Mouse (Mus musculus) MEL (cell line): Measurements from ENCODE around the gene Pard3b. TPM values are rescaled to one million over a fixed set of nuclear protein-coding genes. Genes with fewer than 3 reads are reported as not detected.

Experiments
- DNase-seq: peaks from one replicate; pipeline ENCODE4 v3.0.0; 2011; ENCODE audit warnings: low read depth, low spot score
- H3K27ac ChIP-seq: 2 replicates; pipeline ENCODE4 v1.5.1; 2012; ENCODE audit warnings: low read depth, mild to moderate bottlenecking, control low read depth, low read length, moderate library complexity; ENCODE audit not compliant: control insufficient read depth
- H3K27me3 ChIP-seq, 2 experiments: fragments of 150-350 bp in 1 of 2; sonication (generic) in 1 of 2; 2 replicates each; pipeline ENCODE4 v1.6.1; 2012; ENCODE audit warnings: low read length in 2 of 2, mild to moderate bottlenecking in 2 of 2, improper control_type of control experiment in 1 of 2, moderate library complexity in 1 of 2; ENCODE audit not compliant: insufficient read depth in 2 of 2, control insufficient read depth in 1 of 2
- H3K36me3 ChIP-seq, 2 experiments: 2 replicates each; pipeline ENCODE4 v1.6.1; 2012 to 2014; ENCODE audit warnings: low read length in 2 of 2, improper control_type of control experiment in 1 of 2, inconsistent platforms in 1 of 2, mild to moderate bottlenecking in 1 of 2; ENCODE audit not compliant: insufficient read depth in 2 of 2, control insufficient read depth in 1 of 2
- H3K4me1 ChIP-seq, 2 experiments: fragments of 150-350 bp in 1 of 2; sonication (generic) in 1 of 2; 2 replicates each; pipeline ENCODE4 v1.6.1; 2012; ENCODE audit warnings: low read length in 2 of 2, improper control_type of control experiment in 1 of 2, mild to moderate bottlenecking in 1 of 2; ENCODE audit not compliant: insufficient read depth in 2 of 2, control insufficient read depth in 1 of 2
- H3K4me3 ChIP-seq, 2 experiments: fragments of 150-350 bp in 1 of 2; sonication (generic) in 1 of 2; 2 replicates each; pipeline ENCODE4 v1.5.1; 2012; ENCODE audit warnings: low read depth in 2 of 2, low read length in 2 of 2, mild to moderate bottlenecking in 2 of 2, moderate library complexity in 2 of 2, control low read depth in 1 of 2, improper control_type of control experiment in 1 of 2; ENCODE audit not compliant: control insufficient read depth in 1 of 2, insufficient read depth in 1 of 2
- H3K79me2 ChIP-seq: 2 replicates; pipeline ENCODE4 v1.6.1; 2012; ENCODE audit warnings: mild to moderate bottlenecking, low read length, moderate library complexity; ENCODE audit not compliant: control insufficient read depth, poor library complexity, insufficient read depth
- H3K9ac ChIP-seq: 2 replicates; pipeline ENCODE4 v1.6.1; 2012; ENCODE audit warnings: low read depth, mild to moderate bottlenecking, control low read depth, low read length, moderate library complexity; ENCODE audit not compliant: control insufficient read depth, poor library complexity, severe bottlenecking
- H3K9me3 ChIP-seq: fragments of 150-350 bp; sonication (generic); replicated peaks from 2 replicates; pipeline ENCODE4 v1.6.1; 2012; ENCODE audit warnings: mild to moderate bottlenecking, low read length, improper control_type of control experiment, moderate library complexity; ENCODE audit not compliant: insufficient read depth
- GABPA ChIP-seq: IDR thresholded peaks from 2 replicates; pipeline ENCODE4 v1.6.1; 2012; ENCODE audit warnings: low read depth, mild to moderate bottlenecking, inconsistent platforms, low read length, improper control_type of control experiment, moderate library complexity
- GATA1 ChIP-seq: IDR thresholded peaks from 2 replicates; pipeline ENCODE4 v1.6.1; 2011; ENCODE audit warnings: low read depth, low read length, improper control_type of control experiment
- JUND ChIP-seq: IDR thresholded peaks from 2 replicates; pipeline ENCODE4 v1.6.1; 2011; ENCODE audit warnings: low read depth, mild to moderate bottlenecking, improper control_type of control experiment, low read length
- MAFK ChIP-seq: IDR thresholded peaks from 2 replicates; pipeline ENCODE4 v1.6.1; 2011; ENCODE audit warnings: low read depth, mild to moderate bottlenecking, low read length, improper control_type of control experiment, borderline replicate concordance
- MAX ChIP-seq: IDR thresholded peaks from 2 replicates; pipeline ENCODE4 v1.6.1; 2011; ENCODE audit warnings: low read length, improper control_type of control experiment
- MAZ ChIP-seq: IDR thresholded peaks from 2 replicates; pipeline ENCODE4 v1.6.1; 2012; ENCODE audit warnings: low read depth, mild to moderate bottlenecking, inconsistent platforms, low read length, improper control_type of control experiment
- MXI1 ChIP-seq: IDR thresholded peaks from 2 replicates; pipeline ENCODE4 v1.6.1; 2011; ENCODE audit warnings: mild to moderate bottlenecking, low read depth, low read length, improper control_type of control experiment
- POLR2A ChIP-seq, 2 experiments: IDR thresholded peaks; 2 replicates each; pipeline ENCODE4 v1.6.1; 2011 to 2012; ENCODE audit warnings: low read length in 2 of 2, mild to moderate bottlenecking in 2 of 2, control low read depth in 1 of 2, improper control_type of control experiment in 1 of 2, low read depth in 1 of 2, moderate library complexity in 1 of 2; ENCODE audit not compliant: control insufficient read depth in 1 of 2, insufficient read depth in 1 of 2, poor library complexity in 1 of 2
- RAD21 ChIP-seq: IDR thresholded peaks from 2 replicates; pipeline ENCODE4 v1.6.1; 2011; ENCODE audit warnings: mild to moderate bottlenecking, low read depth, low read length, improper control_type of control experiment
- RCOR1 ChIP-seq: IDR thresholded peaks from 2 replicates; pipeline ENCODE4 v1.6.1; 2012; ENCODE audit warnings: low read depth, mild to moderate bottlenecking, inconsistent platforms, low read length, improper control_type of control experiment
- TBP ChIP-seq: IDR thresholded peaks from 2 replicates; pipeline ENCODE4 v1.8.0; 2011; ENCODE audit warnings: low read depth, low read length, improper control_type of control experiment
- USF2 ChIP-seq, 2 experiments: IDR thresholded peaks; 2 replicates each; pipeline ENCODE4 v1.6.1; 2011 to 2012; ENCODE audit warnings: improper control_type of control experiment in 2 of 2, low read length in 2 of 2, borderline replicate concordance in 1 of 2, inconsistent platforms in 1 of 2, low read depth in 1 of 2, mild to moderate bottlenecking in 1 of 2; ENCODE audit not compliant: insufficient read depth in 1 of 2
- ZKSCAN1 ChIP-seq: IDR thresholded peaks from 2 replicates; pipeline ENCODE4 v1.6.1; 2012; ENCODE audit warnings: low read depth, mild to moderate bottlenecking, inconsistent platforms, low read length, improper control_type of control experiment, moderate library complexity
- ZNF384 ChIP-seq: IDR thresholded peaks from 2 replicates; pipeline ENCODE4 v1.6.1; 2012; ENCODE audit warnings: low read depth, mild to moderate bottlenecking, inconsistent platforms, low read length, improper control_type of control experiment
- polyA plus RNA-seq, 2 experiments: library from polyadenylated mRNA; stranded (reverse) in 1 of 2; unstranded in 1 of 2; fragments of >175 nt in 1 of 2; fragments of >200 nt in 1 of 2; gene quantifications; 2 replicates each; pipeline versions ENCODE4 v1.2.1 to v1.2.4; 2012; ENCODE audit warnings: low replicate concordance in 2 of 2, low read depth in 1 of 2; ENCODE audit not compliant: insufficient read length in 2 of 2, insufficient read depth in 1 of 2, missing spikeins in 1 of 2
- total RNA-seq: library from RNA; depleted of rRNA; stranded (reverse); fragments of 300-350 nt; gene quantifications from 2 replicates; pipeline ENCODE4 v1.2.3, GENCODE M21; 2012

Gene Pard3b
- total and polyA plus RNA-seq, 3 experiments, result not detected

DNA sequence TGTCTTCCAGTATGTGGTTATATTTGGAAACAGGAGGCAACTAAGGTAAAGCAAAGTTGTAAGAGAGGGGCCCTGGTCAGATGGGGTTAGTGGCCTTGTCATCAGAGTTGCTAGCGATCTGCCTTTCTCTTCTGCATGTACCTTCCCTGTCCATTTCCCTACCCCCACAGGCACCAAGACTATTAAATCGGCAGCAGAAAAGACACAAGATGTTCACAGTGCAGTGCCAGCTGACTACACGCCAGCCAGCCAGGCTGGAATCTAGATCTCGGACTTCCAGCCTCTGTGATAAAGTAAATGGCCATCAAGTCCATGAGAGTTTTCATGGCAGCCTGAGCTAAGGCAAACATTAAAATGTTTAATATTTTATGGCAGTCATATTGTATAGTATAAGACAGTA, 257.4 kb downstream of the Pard3b start:
- no peaks in the 10 kb centered on the region for H3K4me1 ChIP-seq
- no peaks in the 10 kb centered on the region for H3K36me3 ChIP-seq
- TF ChIP-seq MAFK, result no peak
- TF ChIP-seq TBP, result no peak
- TF ChIP-seq GATA1, result no peak
- no peak for DNase-seq
- H3K9me3 ChIP-seq, result no peaks in the 10 kb centered on the region
- no peak overlapping the region for H3K4me3 ChIP-seq
- no peaks in the 10 kb centered on the region for H3K27me3 ChIP-seq
- no peaks in the 10 kb centered on the region for H3K79me2 ChIP-seq
- H3K9ac ChIP-seq, result no peak overlapping the region
- H3K27ac ChIP-seq, result no peak overlapping the region

DNA sequence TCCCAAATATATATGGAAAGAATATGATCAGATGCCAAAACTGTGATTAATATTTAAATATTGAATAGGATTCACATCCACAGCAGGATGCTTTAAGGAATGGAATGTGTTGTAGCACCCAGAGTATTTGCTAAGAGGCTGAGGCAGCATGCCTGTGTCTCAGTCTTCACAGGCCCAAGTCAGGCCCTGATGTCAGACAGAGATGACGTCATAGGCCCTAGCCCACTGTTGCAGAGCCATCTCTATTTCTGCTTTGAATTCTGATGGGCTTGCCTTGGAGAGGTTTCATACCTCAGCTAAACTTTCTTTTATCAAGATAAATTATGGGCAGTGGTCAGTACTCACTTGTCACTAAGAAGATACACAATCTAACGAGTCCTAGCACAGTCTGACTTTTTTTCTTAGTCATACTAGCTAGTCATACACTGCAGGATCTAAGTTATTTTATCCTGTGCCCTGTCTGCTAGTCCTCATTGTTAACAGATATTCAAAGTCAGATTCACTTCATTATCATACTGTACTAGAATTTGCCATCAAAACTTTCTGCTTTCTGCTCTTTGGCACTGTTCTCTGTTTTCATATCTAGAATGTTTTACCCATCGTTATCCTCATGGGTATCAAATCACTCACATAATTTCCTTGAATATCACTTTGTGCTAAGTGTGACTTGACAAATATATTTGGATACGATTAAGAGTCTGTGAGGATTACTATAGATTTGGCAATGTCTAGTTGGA, 264.8 kb downstream of the Pard3b start:
- H3K79me2 ChIP-seq, result no peaks in the 10 kb centered on the region
- no peaks in the 10 kb centered on the region for H3K36me3 ChIP-seq
- H3K27me3 ChIP-seq, result no peaks in the 10 kb centered on the region
- H3K9ac ChIP-seq, result no peak overlapping the region
- DNase-seq, result no peak
- no peaks in the 10 kb centered on the region for H3K4me1 ChIP-seq
- TF ChIP-seq MXI1, result no peak
- no peak for TF ChIP-seq JUND
- TF ChIP-seq RAD21, result no peak
- TF ChIP-seq ZNF384, result no peak
- no peak for TF ChIP-seq GATA1
- no peaks in the 10 kb centered on the region for H3K9me3 ChIP-seq
- no peak overlapping the region for H3K4me3 ChIP-seq
- no peak overlapping the region for H3K27ac ChIP-seq

DNA sequence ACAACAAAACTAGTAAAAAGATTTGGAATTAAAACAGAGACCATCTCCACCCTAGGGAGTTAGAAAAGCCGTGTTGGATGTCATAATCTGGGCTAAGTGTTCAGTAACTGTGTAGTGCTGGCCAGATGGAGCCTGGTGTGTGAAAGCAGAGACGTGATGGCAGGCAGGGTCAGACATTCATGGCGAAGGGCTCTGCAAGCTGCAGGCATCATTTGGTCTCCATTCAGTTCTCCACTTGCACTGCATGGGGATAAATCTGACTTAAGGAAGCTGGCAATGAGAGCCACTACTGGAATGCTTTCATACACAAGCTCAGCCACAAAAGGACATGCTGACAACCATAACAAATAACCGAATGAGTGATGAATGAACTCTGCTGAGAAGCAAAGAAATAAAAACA, 265.4 kb downstream of the Pard3b start:
- H3K9ac ChIP-seq, result no peak overlapping the region
- H3K4me1 ChIP-seq, result no peaks in the 10 kb centered on the region
- no peak overlapping the region for H3K4me3 ChIP-seq
- no peak overlapping the region for H3K27ac ChIP-seq
- no peaks in the 10 kb centered on the region for H3K36me3 ChIP-seq
- no peaks in the 10 kb centered on the region for H3K79me2 ChIP-seq
- no peak for DNase-seq
- TF ChIP-seq MAX (no peak), RCOR1 (no peak)
- no peaks in the 10 kb centered on the region for H3K27me3 ChIP-seq
- H3K9me3 ChIP-seq, result no peaks in the 10 kb centered on the region

DNA sequence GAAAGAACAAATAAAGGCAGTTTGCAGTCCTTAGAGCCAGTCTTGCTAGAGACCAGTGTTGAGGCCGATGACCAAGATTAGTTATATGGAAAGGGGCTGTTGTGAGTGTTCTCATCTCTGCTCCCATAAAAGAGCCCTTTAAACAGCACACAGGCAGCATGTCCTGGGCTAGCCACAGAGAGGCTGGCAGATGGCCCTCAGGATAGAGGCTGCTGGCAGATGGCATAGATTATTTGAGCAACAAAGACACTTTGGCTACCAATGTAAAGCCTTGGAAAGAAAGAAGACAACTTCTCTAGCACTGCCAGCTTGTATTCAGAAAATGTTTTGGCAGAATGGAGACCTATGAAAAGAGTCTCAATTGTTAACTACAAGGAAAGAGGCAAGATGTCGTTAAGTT, 274.3 kb downstream of the Pard3b start:
- no peak overlapping the region for H3K9ac ChIP-seq
- no peak for TF ChIP-seq MAZ
- no peak for TF ChIP-seq MAX
- TF ChIP-seq POLR2A (IDR thresholded peaks at IDR 0.05; ENCODE audit: control insufficient read depth in 1 of 2, insufficient read depth in 1 of 2, low read depth in 1 of 2, low read length in 2 of 2, poor library complexity in 1 of 2), result no peak
- TF ChIP-seq ZKSCAN1, result no peak
- no peak for TF ChIP-seq USF2 (IDR thresholded peaks at IDR 0.05; ENCODE audit: borderline replicate concordance in 1 of 2, insufficient read depth in 1 of 2, low read depth in 1 of 2, low read length in 2 of 2)
- TF ChIP-seq GABPA, result no peak

More for the DNA sequence above, 274.3 kb downstream of the Pard3b start:
- Histone ChIP-seq H3K9me3 (no peaks in the 10 kb centered on the region), H3K27ac (no peak overlapping the region), H3K27me3 (no peaks in the 10 kb centered on the region), H3K36me3 (no peaks in the 10 kb centered on the region), H3K4me1 (no peaks in the 10 kb centered on the region), H3K79me2 (no peaks in the 10 kb centered on the region), H3K4me3 (no peak overlapping the region)
- DNase-seq, result no peak
